Mouse (Mus musculus): Measurements from ENCODE around the gene Arnt. TPM values are rescaled to one million over a fixed set of nuclear protein-coding genes. Genes with fewer than 3 reads are reported as not detected.
"Not testable (repeated sequence)": the region's sequence is repeated elsewhere in the genome, so short reads cannot be mapped to it uniquely, and the experiment has no call there.

The Arnt gene
- polyA plus RNA-seq, 1 experiment from 2014 or later: 34.3 TPM

GRCm38 (mm10) chr3:95538936-95539335 lies 104.7 kb downstream of the Arnt start:
- Histone ChIP-seq H3K27me3 (no peaks in the 10 kb centered on the region), H3K9me3 (replicated peaks) (no peaks in the 10 kb centered on the region), H3K9ac (no peak overlapping the region), H3K4me3 (no peak overlapping the region), H3K4me1 (no peaks in the 10 kb centered on the region), H3K4me2 (replicated peaks) (no peak overlapping the region), H3K36me3 (no peaks in the 10 kb centered on the region), H3K27ac (no peak overlapping the region)
- no peak for ATAC-seq (ENCODE audit: low FRiP score)
- 91% methylated on average over 10 of the region's 10 CpGs for WGBS

- Histone ChIP-seq H3K4me1 (no peaks in the 10 kb centered on the region), H3K4me2 (replicated peaks) (no peak overlapping the region), H3K27ac (no peak overlapping the region), H3K9me3 (replicated peaks) (no peaks in the 10 kb centered on the region), H3K27me3 (no peaks in the 10 kb centered on the region), H3K9ac (no peak overlapping the region), H3K4me3 (no peak overlapping the region), H3K36me3 (no peaks in the 10 kb centered on the region)
- WGBS: 93% methylated on average over 4 of the region's 4 CpGs
- ATAC-seq (ENCODE audit: low FRiP score): no peak
Observed at GRCm38 (mm10) chr3:95539837-95540236, 105.6 kb downstream of the Arnt start.

- ATAC-seq (ENCODE audit: low FRiP score); H3K4me2 ChIP-seq (replicated peaks); H3K4me1 ChIP-seq; H3K27me3 ChIP-seq; H3K4me3 ChIP-seq; H3K27ac ChIP-seq; H3K9me3 ChIP-seq (replicated peaks); H3K36me3 ChIP-seq; H3K9ac ChIP-seq: not testable (repeated sequence)
- 87% methylated on average over 2 of the region's 2 CpGs for WGBS
Observed at GRCm38 (mm10) chr3:95541186-95541585, 107.0 kb downstream of the Arnt start.

GRCm38 (mm10) chr3:95542171-95542570 lies 108.0 kb downstream of the Arnt start:
- Histone ChIP-seq H3K9ac (no peak overlapping the region), H3K4me1 (no peaks in the 10 kb centered on the region), H3K4me2 (replicated peaks) (no peak overlapping the region), H3K4me3 (no peak overlapping the region), H3K9me3 (replicated peaks) (no peaks in the 10 kb centered on the region), H3K36me3 (no peaks in the 10 kb centered on the region), H3K27ac (no peak overlapping the region), H3K27me3 (no peaks in the 10 kb centered on the region)
- no peak for ATAC-seq (ENCODE audit: low FRiP score)

- Histone ChIP-seq H3K4me2 (replicated peaks) (no peak overlapping the region), H3K27ac (no peak overlapping the region), H3K4me3 (no peak overlapping the region), H3K9me3 (replicated peaks) (no peaks in the 10 kb centered on the region), H3K4me1 (no peaks in the 10 kb centered on the region), H3K9ac (no peak overlapping the region), H3K36me3 (no peaks in the 10 kb centered on the region), H3K27me3 (no peaks in the 10 kb centered on the region)
- no peak for ATAC-seq (ENCODE audit: low FRiP score)
- WGBS: 80% methylated on average over 7 of the region's 7 CpGs
Observed at GRCm38 (mm10) chr3:95542981-95543380, 108.8 kb downstream of the Arnt start.

Other genes starting within 250 kb of the Arnt start
- 10.1 and 10.8 TPM in 2 replicates for gene Gabpb2, start 216.5 kb upstream of the Arnt start, polyA plus RNA-seq (2016; fragmentation: Nextera tagmentation; extraction: Ambion mirVana)
- 91.7 and 95.8 TPM in 2 replicates for gene Cdc42se1, start 205.7 kb upstream of the Arnt start, polyA plus RNA-seq (2016; fragmentation: Nextera tagmentation; extraction: Ambion mirVana)
- gene Mllt11, start 202.2 kb upstream of the Arnt start, polyA plus RNA-seq (2016; fragmentation: Nextera tagmentation; extraction: Ambion mirVana): 116 and 124 TPM in 2 replicates
- 0.25 and 0.42 TPM in 2 replicates for gene Gm128, start 192.8 kb upstream of the Arnt start, polyA plus RNA-seq (2016; fragmentation: Nextera tagmentation; extraction: Ambion mirVana)
- gene Bnipl, start 183.2 kb upstream of the Arnt start, polyA plus RNA-seq (2016; fragmentation: Nextera tagmentation; extraction: Ambion mirVana): 1.0 and 1.1 TPM in 2 replicates
- 45.7 and 51.1 TPM in 2 replicates for gene Mindy1, start 153.0 kb upstream of the Arnt start, polyA plus RNA-seq (2016; fragmentation: Nextera tagmentation; extraction: Ambion mirVana)
- 37.0 and 37.9 TPM in 2 replicates for gene Prune1, start 152.3 kb upstream of the Arnt start, polyA plus RNA-seq (2016; fragmentation: Nextera tagmentation; extraction: Ambion mirVana)
- 0.87 and 1.1 TPM in 2 replicates for gene Anxa9, start 127.2 kb upstream of the Arnt start, polyA plus RNA-seq (2016; fragmentation: Nextera tagmentation; extraction: Ambion mirVana)
- gene Cers2, start 119.6 kb upstream of the Arnt start, polyA plus RNA-seq (2016; fragmentation: Nextera tagmentation; extraction: Ambion mirVana): 115 TPM in 2 replicates
- gene Setdb1, start 77.2 kb upstream of the Arnt start, polyA plus RNA-seq (2016; fragmentation: Nextera tagmentation; extraction: Ambion mirVana): 56.3 and 62.9 TPM in 2 replicates
- gene 4930558C23Rik, start 31.5 kb upstream of the Arnt start, polyA plus RNA-seq (2016; fragmentation: Nextera tagmentation; extraction: Ambion mirVana): not detected in 2 replicates
- gene Ctsk, start 64.9 kb downstream of the Arnt start, polyA plus RNA-seq (2016; fragmentation: Nextera tagmentation; extraction: Ambion mirVana): 18.3 and 20.2 TPM in 2 replicates
- gene Ctss, start 92.4 kb downstream of the Arnt start, polyA plus RNA-seq (2016; fragmentation: Nextera tagmentation; extraction: Ambion mirVana): 9.3 and 12.0 TPM in 2 replicates
- gene Hormad1, start 125.3 kb downstream of the Arnt start, polyA plus RNA-seq (2016; fragmentation: Nextera tagmentation; extraction: Ambion mirVana): not detected in 2 replicates
- gene Golph3l, start 154.5 kb downstream of the Arnt start, polyA plus RNA-seq (2016; fragmentation: Nextera tagmentation; extraction: Ambion mirVana): 33.7 and 34.7 TPM in 2 replicates
- gene Ensa, start 190.6 kb downstream of the Arnt start, polyA plus RNA-seq (2016; fragmentation: Nextera tagmentation; extraction: Ambion mirVana): 91.3 and 97.5 TPM in 2 replicates
- 86.4 TPM in 2 replicates for gene Mcl1, start 224.4 kb downstream of the Arnt start, polyA plus RNA-seq (2016; fragmentation: Nextera tagmentation; extraction: Ambion mirVana)

All from hindbrain, embryonic 12.5 days (tissue).